Mouse (Mus musculus) CH12.LX (cell line): ENCODE results near the gene Klhdc10. TPM values are rescaled to one million over a fixed set of nuclear protein-coding genes. Genes with fewer than 3 reads are reported as not detected.

ENCODE experiments used
- DNase-seq: peaks from one replicate; pipeline ENCODE4 v3.0.0-alpha.2; 2013; ENCODE audit errors: extremely low read depth
- H3K27ac ChIP-seq: 2 replicates; pipeline ENCODE4 v1.5.1; 2012; ENCODE audit warnings: low read depth, mild to moderate bottlenecking, control low read depth, moderate library complexity; ENCODE audit not compliant: insufficient read depth
- H3K27me3 ChIP-seq: replicated peaks from 2 replicates; pipeline ENCODE3; 2012; ENCODE audit warnings: inconsistent platforms
- H3K36me3 ChIP-seq, 2 experiments: replicated peaks in 1 of 2; 2 replicates each; pipeline versions ENCODE3 to v1.6.1; 2012; ENCODE audit warnings: inconsistent platforms in 1 of 2, low read length in 1 of 2, mild to moderate bottlenecking in 1 of 2, mixed read lengths in 1 of 2, moderate library complexity in 1 of 2; ENCODE audit not compliant: control insufficient read depth in 1 of 2, insufficient read depth in 1 of 2
- H3K4me1 ChIP-seq, 2 experiments: 2 replicates each; pipeline ENCODE4 v1.6.1; 2012; ENCODE audit warnings: inconsistent platforms in 1 of 2, moderate library complexity in 1 of 2; ENCODE audit not compliant: insufficient read depth in 2 of 2, control insufficient read depth in 1 of 2
- H3K4me2 ChIP-seq: 2 replicates; pipeline ENCODE4 v1.6.1; 2012; ENCODE audit warnings: low read depth, mild to moderate bottlenecking, control low read depth; ENCODE audit not compliant: poor library complexity, insufficient read depth, severe bottlenecking
- H3K4me3 ChIP-seq, 3 experiments: fragments of 150-350 bp in 1 of 3; sonication (generic) in 1 of 3; replicated peaks in 1 of 3; 2 replicates each; pipeline versions ENCODE3 to v1.5.1; 2011 to 2012; ENCODE audit warnings: low read depth in 2 of 3, low read length in 2 of 3, mild to moderate bottlenecking in 2 of 3, moderate library complexity in 2 of 3, control low read depth in 1 of 3, improper control_type of control experiment in 1 of 3, inconsistent platforms in 1 of 3, mixed read lengths in 1 of 3; ENCODE audit not compliant: poor library complexity in 1 of 3
- H3K79me2 ChIP-seq: replicated peaks from 2 replicates; pipeline ENCODE4 v1.6.1; 2012; ENCODE audit warnings: mild to moderate bottlenecking, moderate library complexity; ENCODE audit not compliant: control insufficient read depth, poor library complexity, insufficient read depth, severe bottlenecking; ENCODE audit errors: extremely low read depth
- H3K9ac ChIP-seq: 2 replicates; pipeline ENCODE4 v1.6.1; 2012; ENCODE audit warnings: low read depth, mild to moderate bottlenecking, control low read depth, moderate library complexity; ENCODE audit not compliant: insufficient read depth
- H3K9me3 ChIP-seq: replicated peaks from 2 replicates; pipeline ENCODE3; 2012; ENCODE audit warnings: low read length, inconsistent platforms, mixed read lengths
- CHD1 ChIP-seq: IDR thresholded peaks from 2 replicates; pipeline ENCODE4 v1.6.1; 2012; ENCODE audit warnings: low read depth, low read length, improper control_type of control experiment, inconsistent platforms
- IRF4 ChIP-seq: IDR thresholded peaks from 2 replicates; pipeline ENCODE4 v1.6.1; 2014; ENCODE audit warnings: low read depth, mild to moderate bottlenecking, inconsistent platforms, low read length, improper control_type of control experiment
- JUND ChIP-seq: conservative IDR thresholded peaks from 2 replicates; pipeline ENCODE4 v1.6.1; 2011; ENCODE audit warnings: low read depth, low read length, improper control_type of control experiment
- KAT2A ChIP-seq: IDR thresholded peaks from 2 replicates; pipeline ENCODE4 v1.6.1; 2012; ENCODE audit warnings: low read length, improper control_type of control experiment, inconsistent platforms; ENCODE audit not compliant: insufficient replicate concordance
- MAFK ChIP-seq: IDR thresholded peaks from 2 replicates; pipeline ENCODE4 v1.6.1; 2011; ENCODE audit warnings: low read length, improper control_type of control experiment; ENCODE audit not compliant: insufficient replicate concordance
- MAX ChIP-seq: IDR thresholded peaks from 2 replicates; pipeline ENCODE4 v1.6.1; 2011; ENCODE audit warnings: low read length, improper control_type of control experiment
- MAZ ChIP-seq: IDR thresholded peaks from 2 replicates; pipeline ENCODE4 v1.6.1; 2012; ENCODE audit warnings: low read depth, mild to moderate bottlenecking, inconsistent platforms, low read length, improper control_type of control experiment, moderate library complexity
- NRF1 ChIP-seq: IDR thresholded peaks from 2 replicates; pipeline ENCODE4 v1.6.1; 2014; ENCODE audit warnings: low read depth, mild to moderate bottlenecking, inconsistent platforms, low read length, improper control_type of control experiment, moderate library complexity
- POLR2A ChIP-seq: IDR thresholded peaks from 2 replicates; pipeline ENCODE4 v1.6.1; 2011; ENCODE audit warnings: low read depth, mild to moderate bottlenecking, improper control_type of control experiment, low read length
- POLR2AphosphoS2 ChIP-seq: IDR thresholded peaks from 2 replicates; pipeline ENCODE4 v1.6.1; 2011; ENCODE audit warnings: low read depth, low read length, improper control_type of control experiment
- SIN3A ChIP-seq: IDR thresholded peaks from 2 replicates; pipeline ENCODE4 v1.6.1; 2012; ENCODE audit warnings: low read length, improper control_type of control experiment, inconsistent platforms
- SMC3 ChIP-seq: IDR thresholded peaks from 2 replicates; pipeline ENCODE4 v1.6.1; 2011; ENCODE audit warnings: low read depth, low read length, improper control_type of control experiment
- TBP ChIP-seq: conservative IDR thresholded peaks from 2 replicates; pipeline ENCODE4 v1.6.1; 2011; ENCODE audit warnings: low read depth, low read length, improper control_type of control experiment
- UBTF ChIP-seq: IDR thresholded peaks from 2 replicates; pipeline ENCODE4 v1.6.1; 2012; ENCODE audit warnings: low read depth, mild to moderate bottlenecking, inconsistent platforms, low read length, improper control_type of control experiment, moderate library complexity
- USF2 ChIP-seq: conservative IDR thresholded peaks from 2 replicates; pipeline ENCODE4 v1.6.1; 2011; ENCODE audit warnings: low read depth, low read length, improper control_type of control experiment
- ZC3H11A ChIP-seq: IDR thresholded peaks from 2 replicates; pipeline ENCODE4 v1.6.1; 2012; ENCODE audit warnings: low read depth, mild to moderate bottlenecking, inconsistent platforms, low read length, improper control_type of control experiment
- ZNF384 ChIP-seq: IDR thresholded peaks from 2 replicates; pipeline ENCODE4 v1.6.1; 2012; ENCODE audit warnings: low read depth, low read length, improper control_type of control experiment, inconsistent platforms
- dilution Hi-C: fragments of 300-500 bp; cut with MboI; formaldehyde crosslinking; loops from 2 replicates; pipeline ENCODE4 v1.14.3; 2020; ENCODE audit warnings: low sequenced_read_pairs; ENCODE audit not compliant: extremely low pct_unique_long_range_greater_than_20kb, extremely low pct_ligation_motif_present
- in situ Hi-C: fragments of 300-500 bp; cut with MboI; formaldehyde crosslinking; loops from 3 replicates; pipeline ENCODE4 v1.14.3; 2019; ENCODE audit warnings: low sequenced_read_pairs, low pct_ligation_motif_present, low pct_unique_long_range_greater_than_20kb, mixed read lengths
- polyA plus RNA-seq: library from polyadenylated mRNA; unstranded; fragments of >175 nt; gene quantifications from 2 replicates; pipeline ENCODE4 v1.2.1, GENCODE M21; 2012; ENCODE audit warnings: low read depth; ENCODE audit not compliant: insufficient read length
- total RNA-seq, 2 experiments: library from RNA; depleted of rRNA; stranded (reverse); fragments of 300-350 nt in 1 of 2; fragments of >200 nt in 1 of 2; gene quantifications; 2 replicates each; pipeline ENCODE4 v1.2.3; 2012 to 2014

Klhdc10 gene
- total and polyA plus RNA-seq, 3 experiments, result 22.1 to 30.6 (median 29.6) TPM

GRCm38 (mm10) chr6:30352762-30353161 is 48.9 kb upstream of the Klhdc10 start:
- dilution Hi-C loops, result no loop called here
- Histone ChIP-seq H3K27me3 (no peaks in the 10 kb centered on the region), H3K79me2 (no peaks in the 10 kb centered on the region), H3K9ac (no peak overlapping the region), H3K4me1 (peaks cover 0 to 35% of the 10 kb centered on the region in 2 experiments; a peak in 2 of 4 replicates), H3K36me3 (peaks cover 0 to 7% of the 10 kb centered on the region in 2 experiments), H3K4me3 (no peak overlapping the region), H3K4me2 (no peak overlapping the region), H3K9me3 (no peaks in the 10 kb centered on the region), H3K27ac (no peak overlapping the region)
- no peak for TF ChIP-seq POLR2AphosphoS2
- TF ChIP-seq MAZ, result no peak
- TF ChIP-seq KAT2A, result no peak
- TF ChIP-seq SIN3A, result no peak
- TF ChIP-seq CHD1, result no peak
- TF ChIP-seq NRF1, result no peak
- no peak for TF ChIP-seq ZC3H11A
- TF ChIP-seq MAFK, result no peak
- TF ChIP-seq POLR2A, result no peak
- TF ChIP-seq IRF4, result no peak
- TF ChIP-seq USF2, result no peak
- no peak for TF ChIP-seq TBP
- TF ChIP-seq UBTF, result no peak
- TF ChIP-seq JUND, result no peak
- no peak for TF ChIP-seq SMC3
- TF ChIP-seq ZNF384, result no peak
- no peak for DNase-seq
- in situ Hi-C loops, result loop anchor here (10.0 kb wide), 1 partner anchor 258 kb away; no protein-coding TSS in a partner anchor

- dilution Hi-C loops, result no loop called here
- peaks cover 0 to 7% of the 10 kb centered on the region in 2 experiments for H3K36me3 ChIP-seq
Measured at GRCm38 (mm10) chr6:30353661-30354060, 48.0 kb upstream of the Klhdc10 start.

More at GRCm38 (mm10) chr6:30353661-30354060, 48.0 kb upstream of the Klhdc10 start:
- Histone ChIP-seq H3K4me2 (no peak overlapping the region), H3K27me3 (no peaks in the 10 kb centered on the region), H3K9me3 (no peaks in the 10 kb centered on the region), H3K27ac (no peak overlapping the region), H3K4me1 (peaks cover 0 to 35% of the 10 kb centered on the region in 2 experiments; a peak in 2 of 4 replicates), H3K79me2 (no peaks in the 10 kb centered on the region), H3K4me3 (no peak overlapping the region), H3K9ac (no peak overlapping the region)
- no peak for DNase-seq
- TF ChIP-seq CHD1 (no peak), MAX (no peak), POLR2AphosphoS2 (no peak), MAZ (no peak)
- in situ Hi-C loops, result loop anchor here (10.0 kb wide), 1 partner anchor 259 kb away; no protein-coding TSS in a partner anchor
